Mouse (Mus musculus) forebrain, embryonic 11.5 days (tissue): Measurements from ENCODE around the gene Ttc7b. TPM values are rescaled to one million over a fixed set of nuclear protein-coding genes. Genes with fewer than 3 reads are reported as not detected.

Experiments
- ATAC-seq: fragments of 200-750 bp; cut with Nextera tagmentation; replicated peaks from 2 replicates; pipeline ENCODE4 v1.8.0; 2017; ENCODE audit warnings: moderate TSS enrichment; ENCODE audit not compliant: low FRiP score
- DNase-seq: peaks from one replicate; pipeline ENCODE4 v3.0.0-alpha.2; 2017; ENCODE audit warnings: low spot score
- H3K27ac ChIP-seq: fragments of 300-500 bp; sonication (generic); 2 replicates; pipeline ENCODE4 v1.5.1; 2014; ENCODE audit warnings: low read depth, low read length
- H3K27me3 ChIP-seq: fragments of 300-500 bp; sonication (generic); 2 replicates; pipeline ENCODE4 v1.6.1; 2014; ENCODE audit warnings: mild to moderate bottlenecking, low read length, mixed read lengths; ENCODE audit not compliant: control insufficient read depth, insufficient read depth
- H3K36me3 ChIP-seq: fragments of 300-500 bp; sonication (generic); 2 replicates; pipeline ENCODE4 v1.6.1; 2014; ENCODE audit warnings: mild to moderate bottlenecking, low read length, moderate library complexity, mixed read lengths; ENCODE audit not compliant: control insufficient read depth, insufficient read depth
- H3K4me1 ChIP-seq: fragments of 300-500 bp; sonication (generic); replicated peaks from 2 replicates; pipeline ENCODE4 v1.6.1; 2014; ENCODE audit warnings: low read length, mixed read lengths; ENCODE audit not compliant: control insufficient read depth, insufficient read depth
- H3K4me2 ChIP-seq: fragments of 300-500 bp; sonication (generic); 2 replicates; pipeline ENCODE4 v1.6.1; 2014; ENCODE audit warnings: low read depth, mild to moderate bottlenecking, low read length, moderate library complexity, mixed read lengths; ENCODE audit not compliant: severe bottlenecking
- H3K4me3 ChIP-seq: fragments of 300-500 bp; sonication (generic); 2 replicates; pipeline ENCODE4 v1.5.1; 2014; ENCODE audit warnings: low read depth, low read length
- H3K9ac ChIP-seq: fragments of 300-500 bp; sonication (generic); 2 replicates; pipeline ENCODE4 v1.6.1; 2014; ENCODE audit warnings: low read length
- H3K9me3 ChIP-seq: fragments of 300-500 bp; sonication (generic); 2 replicates; pipeline ENCODE4 v1.6.1; 2016; ENCODE audit warnings: low read length, mixed read lengths; ENCODE audit not compliant: control insufficient read depth
- WGBS: fragments of 180-500 bp; shearing (Covaris S2); extraction: QIAGEN DNeasy Blood & Tissue Kit; methylation state at CpG from one replicate; pipeline ENCODE4 v1.1.7; 2014; 5-methylcytosine and 5-hydroxymethylcytosine counted together
- polyA plus RNA-seq: library from polyadenylated mRNA; unstranded; fragments of >200 nt; fragmentation: Nextera tagmentation; extraction: Ambion mirVana; gene quantifications from 2 replicates; pipeline ENCODE4 v1.2.1, GENCODE M21; 2014

The Ttc7b gene
- polyA plus RNA-seq, 1 experiment from 2014 or later = 9.5 TPM

DNA sequence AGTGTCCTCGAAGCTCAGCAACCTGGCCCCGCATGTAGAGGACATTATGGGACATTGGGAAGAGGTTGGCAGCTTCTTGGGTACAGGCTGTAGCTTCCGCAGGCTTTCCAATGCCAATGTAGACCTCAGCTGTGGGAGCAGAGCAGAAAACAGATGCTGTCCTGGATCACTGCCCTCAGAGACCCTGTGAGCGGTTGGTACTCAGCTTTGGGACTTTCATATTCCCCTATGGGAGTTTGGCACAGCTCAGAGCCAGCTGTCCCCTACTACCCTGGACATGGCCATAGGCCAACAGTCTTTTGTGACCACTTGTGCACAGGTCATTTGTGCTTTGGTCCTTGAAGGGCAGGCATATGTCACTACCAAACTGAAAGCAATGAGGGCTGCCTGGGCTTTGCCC lies 195.0 kb downstream of the Ttc7b start:
- DNase-seq (no peak), ATAC-seq (no peak)
- H3K4me3 ChIP-seq = no peak overlapping the region
- no peaks in the 10 kb centered on the region for H3K27me3 ChIP-seq
- H3K36me3 ChIP-seq = no peaks in the 10 kb centered on the region
- no peak overlapping the region for H3K27ac ChIP-seq
- H3K4me1 ChIP-seq = no peaks in the 10 kb centered on the region
- H3K4me2 ChIP-seq = no peak overlapping the region
- WGBS = 93% methylated on average over 4 of the region's 4 CpGs
- no peak overlapping the region for H3K9ac ChIP-seq
- H3K9me3 ChIP-seq = no peaks in the 10 kb centered on the region

DNA sequence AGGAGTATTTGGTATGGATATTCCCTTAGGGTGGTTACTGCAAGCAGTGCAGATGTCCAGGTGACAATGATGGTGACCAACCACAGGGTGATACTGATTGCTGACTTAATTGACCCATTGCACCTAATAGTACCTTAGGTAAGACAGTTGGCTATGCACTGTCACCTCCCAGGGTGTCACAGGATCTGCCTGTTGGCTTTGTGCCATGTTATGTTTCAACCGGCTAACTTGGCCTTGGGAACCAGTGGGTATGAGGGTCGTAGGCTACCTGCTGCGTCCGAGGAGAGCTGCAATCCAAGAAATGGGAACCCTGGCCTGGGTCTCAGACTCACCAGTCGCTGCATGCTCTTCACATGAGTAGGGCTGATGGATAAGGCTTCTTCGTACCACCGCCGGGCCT lies 195.4 kb downstream of the Ttc7b start:
- WGBS = 94% methylated on average over 8 of the region's 8 CpGs

GRCm38 (mm10) chr12:100323641-100324040 lies 197.0 kb downstream of the Ttc7b start:
- Histone ChIP-seq H3K36me3 (no peaks in the 10 kb centered on the region), H3K4me2 (no peak overlapping the region), H3K9ac (no peak overlapping the region), H3K9me3 (no peaks in the 10 kb centered on the region), H3K27me3 (no peaks in the 10 kb centered on the region), H3K4me1 (no peaks in the 10 kb centered on the region), H3K27ac (no peak overlapping the region), H3K4me3 (no peak overlapping the region)
- DNase-seq = no peak
- ATAC-seq = no peak
- 69% methylated on average over 2 of the region's 2 CpGs for WGBS

More for the DNA sequence above, 195.4 kb downstream of the Ttc7b start:
- Histone ChIP-seq H3K36me3 (no peaks in the 10 kb centered on the region), H3K4me1 (no peaks in the 10 kb centered on the region), H3K9ac (no peak overlapping the region), H3K27me3 (no peaks in the 10 kb centered on the region), H3K4me3 (no peak overlapping the region), H3K9me3 (no peaks in the 10 kb centered on the region), H3K4me2 (no peak overlapping the region), H3K27ac (no peak overlapping the region)
- DNase-seq = no peak
- no peak for ATAC-seq

GRCm38 (mm10) chr12:100322225-100322624 lies 198.4 kb downstream of the Ttc7b start:
- H3K4me2 ChIP-seq = no peak overlapping the region
- no peaks in the 10 kb centered on the region for H3K4me1 ChIP-seq
- no peak overlapping the region for H3K9ac ChIP-seq
- no peak for ATAC-seq
- no peak for DNase-seq
- H3K36me3 ChIP-seq = no peaks in the 10 kb centered on the region
- no peak overlapping the region for H3K4me3 ChIP-seq
- WGBS = 85% methylated on average over 2 of the region's 2 CpGs
- H3K9me3 ChIP-seq = no peaks in the 10 kb centered on the region
- H3K27ac ChIP-seq = no peak overlapping the region
- no peaks in the 10 kb centered on the region for H3K27me3 ChIP-seq

GRCm38 (mm10) chr12:100321545-100321944 lies 199.1 kb downstream of the Ttc7b start:
- no peaks in the 10 kb centered on the region for H3K9me3 ChIP-seq
- no peak overlapping the region for H3K4me3 ChIP-seq
- no peaks in the 10 kb centered on the region for H3K36me3 ChIP-seq
- no peak overlapping the region for H3K4me2 ChIP-seq
- no peak for DNase-seq
- no peak for ATAC-seq
- no peak overlapping the region for H3K27ac ChIP-seq
- 87% methylated on average over 4 of the region's 4 CpGs for WGBS
- H3K4me1 ChIP-seq = no peaks in the 10 kb centered on the region
- H3K27me3 ChIP-seq = no peaks in the 10 kb centered on the region
- no peak overlapping the region for H3K9ac ChIP-seq

DNA sequence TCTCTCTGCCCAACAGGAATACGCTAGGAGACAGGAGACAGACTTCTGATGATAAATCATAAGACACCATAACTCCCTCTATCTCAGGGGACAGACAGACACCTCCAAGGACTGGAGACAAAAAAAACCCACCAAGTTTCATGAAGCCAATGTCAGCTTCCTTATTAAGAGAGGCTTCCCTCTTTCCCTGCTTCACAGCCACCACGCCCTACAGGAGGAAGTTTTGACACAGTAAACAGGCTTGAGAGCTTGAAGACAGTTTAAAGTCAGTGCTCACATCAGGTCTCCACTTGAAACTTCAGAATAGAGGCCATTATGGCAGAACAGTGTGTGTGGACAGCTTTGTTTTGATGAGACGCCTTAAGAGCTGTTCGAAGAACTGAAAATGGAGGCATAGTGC lies 200.9 kb downstream of the Ttc7b start:
- DNase-seq (no peak), ATAC-seq (no peak)
- H3K4me3 ChIP-seq = no peak overlapping the region
- no peak overlapping the region for H3K4me2 ChIP-seq
- H3K9me3 ChIP-seq = no peaks in the 10 kb centered on the region
- H3K27ac ChIP-seq = no peak overlapping the region
- no peaks in the 10 kb centered on the region; the same call in 1 of the 2 replicates for H3K4me1 ChIP-seq
- no peaks in the 10 kb centered on the region for H3K27me3 ChIP-seq
- H3K9ac ChIP-seq = no peak overlapping the region
- 91% methylated on average over 4 of the region's 4 CpGs for WGBS
- H3K36me3 ChIP-seq = no peaks in the 10 kb centered on the region

DNA sequence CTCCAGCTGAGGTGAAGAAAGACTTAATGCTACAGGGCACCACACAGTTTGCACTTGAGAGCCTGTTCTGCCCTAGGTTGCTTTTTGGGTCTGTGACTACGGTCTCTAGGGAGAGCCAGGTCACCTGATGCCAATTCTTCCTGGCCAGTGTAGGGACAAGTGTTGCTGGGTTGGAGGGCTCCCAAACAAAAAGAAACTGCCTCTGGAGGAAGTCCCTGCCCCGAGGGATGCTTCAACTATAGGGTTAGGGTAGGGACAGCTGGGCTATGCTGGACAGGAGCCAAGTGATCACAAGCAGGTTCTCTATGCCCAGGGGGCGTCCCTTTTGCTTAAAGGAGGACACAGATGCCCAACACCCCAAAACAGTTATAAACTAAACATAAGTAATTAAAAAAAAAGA lies 202.7 kb downstream of the Ttc7b start:
- no peaks in the 10 kb centered on the region for H3K9me3 ChIP-seq
- H3K27ac ChIP-seq = no peak overlapping the region
- no peak overlapping the region for H3K4me3 ChIP-seq
- H3K4me2 ChIP-seq = no peak overlapping the region
- peaks cover 3% of the 10 kb centered on the region; the same call in 1 of the 2 replicates for H3K4me1 ChIP-seq
- H3K36me3 ChIP-seq = no peaks in the 10 kb centered on the region
- no peaks in the 10 kb centered on the region for H3K27me3 ChIP-seq
- 73% methylated on average over 3 of the region's 3 CpGs for WGBS
- ATAC-seq (no peak), DNase-seq (no peak)
- H3K9ac ChIP-seq = no peak overlapping the region

- ATAC-seq = no peak; the same call in 1 of the 2 replicates
- no peak overlapping the region for H3K4me3 ChIP-seq
- H3K36me3 ChIP-seq = no peaks in the 10 kb centered on the region
- no peak overlapping the region for H3K4me2 ChIP-seq
- no peak overlapping the region for H3K9ac ChIP-seq
- no peaks in the 10 kb centered on the region for H3K27me3 ChIP-seq
- peaks cover 3% of the 10 kb centered on the region; the same call in 1 of the 2 replicates for H3K4me1 ChIP-seq
- WGBS = 84% methylated on average over 9 of the region's 9 CpGs
- no peak for DNase-seq
- no peaks in the 10 kb centered on the region for H3K9me3 ChIP-seq
- no peak overlapping the region for H3K27ac ChIP-seq
These were observed 204.5 kb downstream of the Ttc7b start for GRCm38 (mm10) chr12:100316094-100316493.

GRCm38 (mm10) chr12:100315119-100315885 lies 205.3 kb downstream of the Ttc7b start:
- no peak for ATAC-seq
- WGBS = 64% methylated on average over 8 of the region's 8 CpGs

More at GRCm38 (mm10) chr12:100315119-100315885, 205.3 kb downstream of the Ttc7b start:
- Histone ChIP-seq H3K4me3 (no peak overlapping the region), H3K27ac (no peak overlapping the region), H3K9me3 (no peaks in the 10 kb centered on the region), H3K9ac (no peak overlapping the region), H3K27me3 (no peaks in the 10 kb centered on the region), H3K36me3 (no peaks in the 10 kb centered on the region), H3K4me2 (no peak overlapping the region), H3K4me1 (peaks cover 3% of the 10 kb centered on the region; the same call in 1 of the 2 replicates)
- DNase-seq = no peak
